Mouse (Mus musculus): ENCODE measurements around the gene Zfp791. TPM values are rescaled to one million over a fixed set of nuclear protein-coding genes. Genes with fewer than 3 reads are reported as not detected.

The Zfp791 gene
- polyA plus RNA-seq, 1 experiment, result 3.7 TPM

- Histone ChIP-seq H3K4me3 (ENCODE audit: insufficient read depth, low read length) (no peak overlapping the region), H3K4me1 (ENCODE audit: control insufficient read depth, insufficient read depth, low read length) (no peaks in the 10 kb centered on the region)
- peak; percentile 23; the same call in 1 of the 2 replicates for TF ChIP-seq POLR2A (IDR thresholded peaks at IDR 0.05; ENCODE audit: extremely low read depth, insufficient read depth, low read length)
- TF ChIP-seq CTCF (IDR thresholded peaks at IDR 0.05; ENCODE audit: extremely low read depth, insufficient read depth, low read length), result no peak
Observed at GRCm38 (mm10) chr8:85074167-85074566, 48.7 kb downstream of the Zfp791 start.

GRCm38 (mm10) chr8:85073041-85073612, 49.8 kb downstream of the Zfp791 start:
- TF ChIP-seq POLR2A (IDR thresholded peaks at IDR 0.05; ENCODE audit: extremely low read depth, insufficient read depth, low read length) (no peak), CTCF (IDR thresholded peaks at IDR 0.05; ENCODE audit: extremely low read depth, insufficient read depth, low read length) (no peak)
- Histone ChIP-seq H3K4me1 (ENCODE audit: control insufficient read depth, insufficient read depth, low read length) (no peaks in the 10 kb centered on the region), H3K27ac (ENCODE audit: insufficient read depth, low read length) (no peak overlapping the region), H3K4me3 (ENCODE audit: insufficient read depth, low read length) (no peak overlapping the region; the same call in 1 of the 2 replicates)

More at GRCm38 (mm10) chr8:85074167-85074566, 48.7 kb downstream of the Zfp791 start:
- H3K27ac ChIP-seq (ENCODE audit: insufficient read depth, low read length), result no peak overlapping the region

GRCm38 (mm10) chr8:85072364-85072929, 50.4 kb downstream of the Zfp791 start:
- 0 out of 2 replicates have a peak overlapping the region, but pooled peaks have one; percentile 8 for H3K27ac ChIP-seq (ENCODE audit: insufficient read depth, low read length)
- peak overlapping the region; percentile 81 for H3K4me3 ChIP-seq (ENCODE audit: insufficient read depth, low read length)
- H3K4me1 ChIP-seq (ENCODE audit: control insufficient read depth, insufficient read depth, low read length), result no peaks in the 10 kb centered on the region
- TF ChIP-seq CTCF (IDR thresholded peaks at IDR 0.05; ENCODE audit: extremely low read depth, insufficient read depth, low read length) (no peak), POLR2A (IDR thresholded peaks at IDR 0.05; ENCODE audit: extremely low read depth, insufficient read depth, low read length) (no peak)

GRCm38 (mm10) chr8:85071514-85072281, 51.2 kb downstream of the Zfp791 start, which contains the start of gene Dhps:
TSS of gene Dhps (plus strand) at chr8:85071757.
- H3K4me3 ChIP-seq (ENCODE audit: insufficient read depth, low read length), result peak within 1 kb of the TSS; percentile 81
- no peak for TF ChIP-seq CTCF (IDR thresholded peaks at IDR 0.05; ENCODE audit: extremely low read depth, insufficient read depth, low read length)
- TF ChIP-seq POLR2A (IDR thresholded peaks at IDR 0.05; ENCODE audit: extremely low read depth, insufficient read depth, low read length), result peak; percentile 42; the same call in 1 of the 2 replicates

GRCm38 (mm10) chr8:85071041-85071440, 51.9 kb downstream of the Zfp791 start:
- no peak overlapping the region for H3K27ac ChIP-seq (ENCODE audit: insufficient read depth, low read length)
- TF ChIP-seq POLR2A (IDR thresholded peaks at IDR 0.05; ENCODE audit: extremely low read depth, insufficient read depth, low read length), result no peak
- no peak for TF ChIP-seq CTCF (IDR thresholded peaks at IDR 0.05; ENCODE audit: extremely low read depth, insufficient read depth, low read length)
- H3K4me1 ChIP-seq (ENCODE audit: control insufficient read depth, insufficient read depth, low read length), result no peaks in the 10 kb centered on the region
- H3K4me3 ChIP-seq (ENCODE audit: insufficient read depth, low read length), result no peak overlapping the region; the same call in 1 of the 2 replicates

More at GRCm38 (mm10) chr8:85071514-85072281, 51.2 kb downstream of the Zfp791 start, which contains the start of gene Dhps:
- H3K4me1 ChIP-seq (ENCODE audit: control insufficient read depth, insufficient read depth, low read length), result no peaks in the 10 kb centered on the region
- H3K27ac ChIP-seq (ENCODE audit: insufficient read depth, low read length), result peak within 1 kb of the TSS; percentile 96

- Histone ChIP-seq H3K4me3 (ENCODE audit: insufficient read depth, low read length) (no peak within 1 kb of the TSS), H3K27ac (ENCODE audit: insufficient read depth, low read length) (no peak within 1 kb of the TSS), H3K4me1 (ENCODE audit: control insufficient read depth, insufficient read depth, low read length) (no peaks in the 10 kb centered on the region; the same call in 1 of the 2 replicates)
- TF ChIP-seq CTCF (IDR thresholded peaks at IDR 0.05; ENCODE audit: extremely low read depth, insufficient read depth, low read length), result no peak
- TF ChIP-seq POLR2A (IDR thresholded peaks at IDR 0.05; ENCODE audit: extremely low read depth, insufficient read depth, low read length), result no peak
Observed at GRCm38 (mm10) chr8:85067982-85068381, 54.9 kb downstream of the Zfp791 start, which contains the start of gene Gm5741. TSS of gene Gm5741 (minus strand) at chr8:85067982.

GRCm38 (mm10) chr8:85067155-85067554, 55.7 kb downstream of the Zfp791 start:
- TF ChIP-seq CTCF (IDR thresholded peaks at IDR 0.05; ENCODE audit: extremely low read depth, insufficient read depth, low read length) (no peak), POLR2A (IDR thresholded peaks at IDR 0.05; ENCODE audit: extremely low read depth, insufficient read depth, low read length) (no peak)
- Histone ChIP-seq H3K4me3 (ENCODE audit: insufficient read depth, low read length) (no peak overlapping the region), H3K27ac (ENCODE audit: insufficient read depth, low read length) (no peak overlapping the region), H3K4me1 (ENCODE audit: control insufficient read depth, insufficient read depth, low read length) (no peaks in the 10 kb centered on the region; the same call in 1 of the 2 replicates)

GRCm38 (mm10) chr8:85065213-85065612, 57.7 kb downstream of the Zfp791 start:
- TF ChIP-seq CTCF (IDR thresholded peaks at IDR 0.05; ENCODE audit: extremely low read depth, insufficient read depth, low read length), result no peak
- no peak for TF ChIP-seq POLR2A (IDR thresholded peaks at IDR 0.05; ENCODE audit: extremely low read depth, insufficient read depth, low read length)
- H3K27ac ChIP-seq (ENCODE audit: insufficient read depth, low read length), result no peak overlapping the region
- peaks cover 2% of the 10 kb centered on the region; the same call in 1 of the 2 replicates for H3K4me1 ChIP-seq (ENCODE audit: control insufficient read depth, insufficient read depth, low read length)
- no peak overlapping the region for H3K4me3 ChIP-seq (ENCODE audit: insufficient read depth, low read length)

- no peak overlapping the region for H3K4me3 ChIP-seq (ENCODE audit: insufficient read depth, low read length)
- no peak for TF ChIP-seq CTCF (IDR thresholded peaks at IDR 0.05; ENCODE audit: extremely low read depth, insufficient read depth, low read length)
- no peak for TF ChIP-seq POLR2A (IDR thresholded peaks at IDR 0.05; ENCODE audit: extremely low read depth, insufficient read depth, low read length)
- no peak overlapping the region for H3K27ac ChIP-seq (ENCODE audit: insufficient read depth, low read length)
- peaks cover 2% of the 10 kb centered on the region; the same call in 1 of the 2 replicates for H3K4me1 ChIP-seq (ENCODE audit: control insufficient read depth, insufficient read depth, low read length)
Observed at GRCm38 (mm10) chr8:85062603-85063002, 60.3 kb downstream of the Zfp791 start.

All from cortical plate, adult 2 months (tissue).